Mouse (Mus musculus) stomach, embryonic 15.5 days (tissue): ENCODE results near the gene Fhit. TPM values are rescaled to one million over a fixed set of nuclear protein-coding genes. Genes with fewer than 3 reads are reported as not detected.

Experiments used
- ATAC-seq: fragments of 200-750 bp; cut with Nextera tagmentation; 2 replicates; pipeline ENCODE4 v1.8.0; 2017; ENCODE audit warnings: low read depth, moderate number of reproducible peaks, moderate TSS enrichment; ENCODE audit not compliant: insufficient read depth, low FRiP score
- H3K27ac ChIP-seq: fragments of 300-500 bp; sonication (generic); 2 replicates; pipeline ENCODE4 v1.5.1; 2015; ENCODE audit warnings: mild to moderate bottlenecking, inconsistent platforms
- H3K27me3 ChIP-seq: fragments of 300-500 bp; sonication (generic); replicated peaks from 2 replicates; pipeline ENCODE4 v1.6.1; 2015; ENCODE audit warnings: inconsistent platforms
- H3K36me3 ChIP-seq: fragments of 300-500 bp; sonication (generic); 2 replicates; pipeline ENCODE4 v1.6.1; 2015; ENCODE audit warnings: inconsistent platforms
- H3K4me1 ChIP-seq: fragments of 300-500 bp; sonication (generic); 2 replicates; pipeline ENCODE4 v1.6.1; 2015; ENCODE audit warnings: inconsistent platforms
- H3K4me2 ChIP-seq: fragments of 300-500 bp; sonication (generic); 2 replicates; pipeline ENCODE4 v1.6.1; 2015; ENCODE audit warnings: mild to moderate bottlenecking, inconsistent platforms
- H3K4me3 ChIP-seq: fragments of 300-500 bp; sonication (generic); replicated peaks from 2 replicates; pipeline ENCODE4 v1.5.1; 2015; ENCODE audit warnings: inconsistent platforms
- H3K9ac ChIP-seq: fragments of 300-500 bp; sonication (generic); 2 replicates; pipeline ENCODE4 v1.6.1; 2015; ENCODE audit warnings: inconsistent platforms
- H3K9me3 ChIP-seq: fragments of 300-500 bp; sonication (generic); 2 replicates; pipeline ENCODE4 v1.6.1; 2016; ENCODE audit warnings: inconsistent platforms
- WGBS: fragments of 180-500 bp; shearing (Covaris S2); methylation state at CpG from one replicate; pipeline ENCODE4 v1.1.7; 2015; 5-methylcytosine and 5-hydroxymethylcytosine counted together
- polyA plus RNA-seq: library from polyadenylated mRNA; unstranded; fragments of >200 nt; fragmentation: Nextera tagmentation; extraction: Ambion mirVana; gene quantifications from 2 replicates; pipeline ENCODE4 v1.2.1, GENCODE M21; 2015

The Fhit gene
- polyA plus RNA-seq, 1 experiment from 2014 or later: 7.3 TPM

GRCm38 (mm10) chr14:9555807-9556206, 1606.0 kb downstream of the Fhit start:
- Histone ChIP-seq H3K27ac (no peak overlapping the region), H3K9ac (no peak overlapping the region), H3K4me3 (no peak overlapping the region), H3K9me3 (no peaks in the 10 kb centered on the region), H3K36me3 (no peaks in the 10 kb centered on the region), H3K27me3 (no peaks in the 10 kb centered on the region), H3K4me1 (no peaks in the 10 kb centered on the region), H3K4me2 (no peak overlapping the region)
- no peak for ATAC-seq
- 36% methylated on average over 6 of the region's 6 CpGs for WGBS

- Histone ChIP-seq H3K27ac (no peak overlapping the region), H3K4me3 (no peak overlapping the region), H3K4me1 (no peaks in the 10 kb centered on the region), H3K27me3 (no peaks in the 10 kb centered on the region), H3K9me3 (no peaks in the 10 kb centered on the region), H3K9ac (no peak overlapping the region), H3K4me2 (no peak overlapping the region), H3K36me3 (no peaks in the 10 kb centered on the region)
- no peak for ATAC-seq
These were observed 1609.7 kb downstream of the Fhit start for GRCm38 (mm10) chr14:9552149-9552548.

DNA sequence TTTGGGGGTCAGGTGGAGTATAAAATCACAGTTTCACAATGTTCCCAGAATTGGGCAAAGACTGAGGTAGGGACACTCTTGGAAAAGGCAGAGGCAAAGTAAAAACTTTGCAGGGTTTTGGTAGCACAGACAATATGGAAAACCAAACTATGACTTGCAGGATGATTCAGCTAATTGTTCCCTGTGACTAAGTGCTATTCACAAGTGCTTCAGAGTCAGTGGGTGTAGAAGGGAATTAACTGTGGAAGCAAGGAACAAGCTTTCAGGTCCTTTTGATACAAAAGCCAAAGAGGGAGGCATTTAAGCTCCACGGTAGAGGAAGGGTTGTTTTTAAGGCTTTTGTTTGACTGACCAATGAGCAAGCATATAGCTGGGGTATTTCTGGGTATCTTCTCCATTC, 1613.9 kb downstream of the Fhit start:
- no peaks in the 10 kb centered on the region for H3K9me3 ChIP-seq
- no peak for ATAC-seq
- H3K4me3 ChIP-seq: no peak overlapping the region
- H3K27ac ChIP-seq: no peak overlapping the region
- H3K4me1 ChIP-seq: no peaks in the 10 kb centered on the region
- no peaks in the 10 kb centered on the region for H3K36me3 ChIP-seq
- WGBS: 69% methylated on average over 1 of the region's 1 CpGs
- no peak overlapping the region for H3K4me2 ChIP-seq
- no peak overlapping the region for H3K9ac ChIP-seq
- H3K27me3 ChIP-seq: no peaks in the 10 kb centered on the region

GRCm38 (mm10) chr14:9544364-9544763, 1617.5 kb downstream of the Fhit start:
- no peak overlapping the region for H3K9ac ChIP-seq
- no peaks in the 10 kb centered on the region for H3K4me1 ChIP-seq
- H3K9me3 ChIP-seq: no peaks in the 10 kb centered on the region
- no peaks in the 10 kb centered on the region for H3K36me3 ChIP-seq
- no peaks in the 10 kb centered on the region for H3K27me3 ChIP-seq
- no peak overlapping the region for H3K4me2 ChIP-seq
- H3K27ac ChIP-seq: no peak overlapping the region
- 53% methylated on average over 3 of the region's 3 CpGs for WGBS
- ATAC-seq: no peak
- H3K4me3 ChIP-seq: no peak overlapping the region

GRCm38 (mm10) chr14:9535491-9535890, 1626.3 kb downstream of the Fhit start:
- Histone ChIP-seq H3K4me2 (no peak overlapping the region), H3K9ac (no peak overlapping the region), H3K4me3 (no peak overlapping the region), H3K27ac (no peak overlapping the region), H3K9me3 (no peaks in the 10 kb centered on the region), H3K27me3 (no peaks in the 10 kb centered on the region), H3K36me3 (no peaks in the 10 kb centered on the region), H3K4me1 (no peaks in the 10 kb centered on the region)
- ATAC-seq: no peak
- 69% methylated on average over 6 of the region's 6 CpGs for WGBS

DNA sequence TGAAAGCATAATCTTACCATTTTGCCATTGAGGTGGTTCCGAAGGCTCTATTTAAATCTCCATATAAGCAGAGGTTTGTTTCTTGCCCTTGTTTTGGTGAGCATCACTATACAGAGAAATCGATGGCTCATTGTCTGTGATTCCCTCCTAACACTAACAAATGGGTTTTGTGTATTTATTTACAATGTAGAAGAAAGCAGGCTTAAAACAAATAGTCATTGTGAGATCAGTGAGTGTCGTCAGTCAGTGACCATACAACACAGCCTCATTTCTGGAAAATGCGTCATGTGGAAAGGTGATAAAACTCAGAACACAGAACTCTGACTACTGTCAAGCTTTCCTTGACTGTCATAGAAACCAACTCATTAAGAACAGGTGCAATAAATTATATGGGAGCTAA, 1632.6 kb downstream of the Fhit start:
- no peak overlapping the region for H3K4me3 ChIP-seq
- no peaks in the 10 kb centered on the region for H3K27me3 ChIP-seq
- no peak overlapping the region for H3K27ac ChIP-seq
- no peak for ATAC-seq
- WGBS: 84% methylated on average over 4 of the region's 4 CpGs
- H3K4me1 ChIP-seq: no peaks in the 10 kb centered on the region
- no peak overlapping the region for H3K9ac ChIP-seq
- H3K9me3 ChIP-seq: no peaks in the 10 kb centered on the region
- no peaks in the 10 kb centered on the region for H3K36me3 ChIP-seq
- H3K4me2 ChIP-seq: no peak overlapping the region

GRCm38 (mm10) chr14:9526136-9526535, 1635.7 kb downstream of the Fhit start:
- no peak for ATAC-seq
- no peaks in the 10 kb centered on the region for H3K27me3 ChIP-seq
- 89% methylated on average over 3 of the region's 3 CpGs for WGBS

GRCm38 (mm10) chr14:9517651-9518050, 1644.2 kb downstream of the Fhit start:
- WGBS: 72% methylated on average over 2 of the region's 2 CpGs
- Histone ChIP-seq H3K9ac (no peak overlapping the region), H3K4me1 (no peaks in the 10 kb centered on the region), H3K27me3 (no peaks in the 10 kb centered on the region), H3K36me3 (no peaks in the 10 kb centered on the region), H3K27ac (no peak overlapping the region), H3K9me3 (no peaks in the 10 kb centered on the region), H3K4me3 (no peak overlapping the region), H3K4me2 (no peak overlapping the region)
- no peak for ATAC-seq

More at GRCm38 (mm10) chr14:9526136-9526535, 1635.7 kb downstream of the Fhit start:
- H3K4me2 ChIP-seq: no peak overlapping the region
- H3K36me3 ChIP-seq: no peaks in the 10 kb centered on the region
- no peak overlapping the region for H3K27ac ChIP-seq
- no peaks in the 10 kb centered on the region for H3K9me3 ChIP-seq
- H3K4me3 ChIP-seq: no peak overlapping the region
- no peaks in the 10 kb centered on the region for H3K4me1 ChIP-seq
- no peak overlapping the region for H3K9ac ChIP-seq

GRCm38 (mm10) chr14:9509678-9510077, 1652.2 kb downstream of the Fhit start:
- Histone ChIP-seq H3K9ac (no peak overlapping the region), H3K27ac (no peak overlapping the region), H3K4me2 (no peak overlapping the region), H3K4me1 (no peaks in the 10 kb centered on the region), H3K9me3 (no peaks in the 10 kb centered on the region), H3K36me3 (no peaks in the 10 kb centered on the region), H3K27me3 (no peaks in the 10 kb centered on the region), H3K4me3 (no peak overlapping the region)
- WGBS: 86% methylated on average over 1 of the region's 1 CpGs
- no peak for ATAC-seq

Other genes starting within 250 kb of the Fhit start
- gene Gm3839, start 194.7 kb upstream of the Fhit start, polyA plus RNA-seq: 1.5 and 2.1 TPM in 2 replicates